Mouse (Mus musculus) liver, adult 10 weeks (tissue): ENCODE measurements around the gene Clhc1. TPM values are rescaled to one million over a fixed set of nuclear protein-coding genes. Genes with fewer than 3 reads are reported as not detected.

Experiments
- polyA plus RNA-seq: library from polyadenylated mRNA; stranded (reverse); fragments of 350-450 nt; fragmentation: Illumina TruSeq; extraction: RNeasy Lipid Tissue Mini Kit (QIAGEN cat#74804); gene quantifications from one replicate; pipeline ENCODE4 v1.2.3, GENCODE M21; 2014; ENCODE audit warnings: low read depth, low replicate concordance

The Clhc1 gene
- polyA plus RNA-seq: 0.19 TPM

DNA sequence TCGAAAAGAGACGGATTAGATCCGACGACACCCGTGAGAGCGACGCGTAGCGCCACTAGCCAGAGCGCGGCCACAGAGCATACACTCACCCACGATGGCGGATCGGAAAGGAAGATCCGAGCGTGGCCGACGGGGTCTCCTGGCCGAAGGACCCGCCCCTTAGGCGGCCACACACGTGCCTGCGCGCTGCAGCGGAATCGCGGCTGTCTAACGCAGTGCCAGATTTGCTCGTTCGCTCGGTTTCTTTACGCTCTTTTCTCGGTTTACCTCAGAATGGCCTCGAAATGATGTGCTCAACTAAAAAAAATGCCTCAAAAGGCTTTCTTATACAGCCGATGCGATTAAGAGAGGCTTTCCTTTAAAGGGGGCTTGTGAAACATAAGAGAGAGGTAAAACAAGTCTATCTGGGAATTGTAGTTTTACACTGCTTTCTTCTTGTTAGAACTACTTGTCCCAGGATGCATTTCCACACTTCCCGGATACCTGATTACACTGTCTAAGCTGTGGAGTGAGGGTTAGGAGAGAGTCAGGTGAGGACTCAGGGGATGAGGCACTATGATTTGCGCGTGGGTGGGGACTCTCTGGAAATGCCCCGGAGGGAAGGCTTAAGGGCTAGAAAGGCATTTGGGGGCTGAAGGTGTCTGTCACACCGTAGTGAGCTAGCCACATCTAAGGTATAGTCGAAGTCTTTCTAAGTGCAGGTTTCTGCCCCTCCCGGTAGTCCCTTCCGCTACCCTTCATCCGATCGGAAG lies at the start of gene Clhc1, which contains the start of gene Rps27a:
TSS of gene Clhc1 (plus strand) at position 199 of the 752 bp plus-strand sequence.
TSS of gene Rps27a (minus strand) at position 358 of the 752 bp plus-strand sequence.

DNA sequence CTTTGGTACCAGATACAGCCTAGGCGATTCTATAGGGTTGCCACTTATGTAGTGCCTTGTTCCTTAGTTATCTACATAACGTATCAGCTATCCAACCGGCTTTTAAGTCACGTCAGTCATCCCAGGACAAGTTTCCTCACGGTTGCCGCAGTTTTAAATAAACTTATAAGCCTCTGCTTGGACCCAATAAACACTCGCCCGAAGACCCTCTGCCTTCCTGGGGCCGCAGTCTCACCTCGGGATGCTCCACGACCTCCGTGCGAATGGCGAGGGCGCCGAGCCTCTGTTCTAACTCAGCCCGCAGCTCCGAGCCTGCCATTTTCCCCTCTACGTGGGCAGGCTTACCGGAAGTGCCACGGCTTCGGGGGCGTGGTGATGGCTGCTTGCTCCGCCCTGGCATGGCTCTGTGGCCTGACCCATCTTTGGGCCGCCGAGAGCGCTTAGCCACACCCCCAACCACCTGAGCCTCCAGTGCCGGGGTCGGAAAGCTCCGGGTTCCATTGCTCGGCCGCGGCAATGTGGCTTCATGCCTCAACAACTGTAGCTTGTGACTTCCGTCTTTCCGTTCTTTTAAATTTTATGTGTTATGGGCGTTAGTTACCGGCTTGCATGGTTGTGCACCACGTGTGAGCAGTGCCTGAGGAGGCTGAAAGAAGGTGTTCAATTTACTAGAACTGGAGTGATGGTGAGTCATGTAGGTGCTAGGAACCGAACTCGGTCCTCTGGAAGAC lies 32.9 kb upstream of the Clhc1 start, which contains the start of gene Prorsd1:
TSS of gene Prorsd1 (minus strand) at position 352 of the 731 bp plus-strand sequence.

DNA sequence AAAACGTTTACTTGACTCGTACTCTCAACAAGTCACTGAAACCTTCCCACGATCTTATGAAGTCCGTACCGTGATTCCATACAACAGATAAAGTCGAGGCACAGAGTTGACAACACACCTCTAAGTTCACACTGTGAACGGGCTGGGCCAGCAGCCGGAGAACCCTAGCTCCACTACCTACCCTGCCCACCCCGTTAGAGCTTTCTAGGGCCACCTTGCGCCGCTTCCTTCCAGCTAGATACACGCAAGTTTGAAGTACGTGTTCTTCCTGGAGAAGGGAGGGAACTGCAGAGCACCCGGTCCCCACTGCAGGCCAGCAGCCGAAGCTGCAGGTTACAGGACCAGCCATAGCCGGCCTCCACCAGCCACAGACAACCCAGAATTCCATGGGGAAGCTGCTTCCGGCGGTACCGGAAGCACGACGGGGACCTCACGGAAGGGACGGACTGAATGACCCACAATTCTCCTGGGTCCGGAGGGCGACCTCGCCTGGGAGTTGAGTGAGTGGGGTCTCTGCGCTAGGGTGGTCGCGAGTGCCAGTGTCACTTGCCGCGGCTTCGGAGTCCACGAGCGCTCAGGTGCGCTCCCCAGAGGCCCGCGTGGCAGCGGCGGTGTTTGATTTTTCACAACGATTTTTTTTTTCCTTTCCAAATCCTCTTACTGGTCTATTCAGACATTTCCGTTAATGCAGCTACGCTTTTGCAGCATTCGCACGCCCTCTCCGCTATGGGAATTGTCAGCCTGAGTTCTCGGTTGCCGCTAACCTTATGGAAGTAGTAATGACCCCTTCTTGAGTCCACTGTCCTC lies 21.6 kb upstream of the Clhc1 start, which contains the start of gene Mtif2:
TSS of gene Mtif2 (plus strand) at position 421 of the 807 bp plus-strand sequence.

Other genes starting within 250 kb of the Clhc1 start
- gene Ccdc88a, start 174.3 kb upstream of the Clhc1 start, polyA plus RNA-seq: 0.90 TPM
- 43.5 TPM for gene Prorsd1, start 32.9 kb upstream of the Clhc1 start, polyA plus RNA-seq
- 52.5 TPM for gene Mtif2, start 21.5 kb upstream of the Clhc1 start, polyA plus RNA-seq
- gene Rps27a, start 159 bp downstream of the Clhc1 start, polyA plus RNA-seq: 630 TPM
- 411 TPM for gene Rtn4, start 145.0 kb downstream of the Clhc1 start, polyA plus RNA-seq